Mouse (Mus musculus) small intestine, adult 2 months (tissue): ENCODE data around the gene Prok1.

ENCODE experiments used
- CTCF ChIP-seq: fragments of 200-500 bp; IDR thresholded peaks from 2 replicates; pipeline ENCODE4 v1.5.1; 2012; ENCODE audit warnings: low read depth, mild to moderate bottlenecking, control low read depth, inconsistent platforms, low read length, moderate library complexity, mixed read lengths; ENCODE audit not compliant: insufficient replicate concordance, insufficient read length; ENCODE audit errors: extremely low read depth
- POLR2A ChIP-seq: fragments of 200-500 bp; IDR thresholded peaks from 2 replicates; pipeline ENCODE4 v1.6.1; 2012; ENCODE audit warnings: low read depth, mild to moderate bottlenecking, control low read depth, inconsistent platforms, low read length, moderate library complexity

DNA sequence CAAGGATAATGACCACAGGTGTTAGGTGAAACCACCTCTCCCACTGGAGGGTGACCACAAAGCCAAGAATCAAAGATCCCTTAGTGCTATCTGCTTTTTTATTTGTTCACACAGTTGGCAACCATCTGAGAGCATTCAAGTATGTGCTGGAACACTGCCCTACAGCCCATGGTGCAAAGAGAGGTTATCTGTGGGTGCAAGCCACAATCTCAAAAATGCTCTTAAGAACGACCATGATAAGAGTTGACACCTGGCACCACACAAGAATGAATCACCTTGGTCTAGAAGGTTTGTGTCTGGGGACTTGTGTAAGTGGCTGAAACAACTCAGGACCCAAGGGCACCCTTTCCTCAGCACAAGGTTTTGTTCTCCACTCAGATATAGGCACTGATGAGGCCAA, 16.3 kb downstream of the Prok1 start:
- TF ChIP-seq CTCF (no peak), POLR2A (no peak)
